Comparison of ENCODE assay signal across 8 mouse cellular contexts in the genomic region with DNA sequence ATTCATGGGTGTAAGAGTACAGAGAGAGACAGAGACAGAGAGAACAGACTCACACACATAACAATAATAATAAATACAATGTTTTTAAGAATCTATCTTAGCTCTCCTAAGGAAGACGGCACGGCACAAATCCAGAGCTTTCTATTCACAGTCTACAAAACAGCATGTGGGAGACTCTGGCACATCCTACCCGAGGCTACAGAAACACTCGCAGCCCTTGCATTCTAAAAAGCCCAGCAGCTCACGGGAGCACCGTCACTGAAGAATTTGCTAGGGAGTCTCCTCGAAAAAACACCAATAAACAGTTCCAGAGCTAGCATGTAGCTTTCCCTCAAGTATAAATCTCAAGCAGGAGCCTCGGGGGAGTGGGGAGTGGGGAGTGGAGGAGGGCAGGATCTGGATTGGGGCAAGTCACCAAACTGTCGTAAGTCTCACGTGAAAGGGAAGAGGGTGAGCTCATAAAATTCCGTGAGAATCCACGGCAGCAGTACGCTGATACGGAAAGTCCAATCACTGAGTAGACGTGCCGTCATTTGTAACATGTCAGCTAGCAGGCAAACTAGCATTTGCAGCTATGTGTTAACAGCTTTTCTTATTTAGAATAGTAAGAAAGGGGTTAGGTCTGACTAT.
DNase-seq lines count a peak whose midpoint lies in the region; ATAC-seq and TF ChIP-seq lines count a peak whose summit lies in the region.

No protein-coding gene starts in this region.

- no peaks in the 10 kb centered on the region for H3K27me3 ChIP-seq in heart, embryonic 11.5 days (ENCODE audit: control insufficient read depth, insufficient read depth, low read length)
- H3K27me3 ChIP-seq in midbrain, embryonic 15.5 days (replicated peaks) = no peaks in the 10 kb centered on the region
- H3K27me3 ChIP-seq in liver, embryonic 12.5 days (replicated peaks) = no peaks in the 10 kb centered on the region

- H3K27ac ChIP-seq in heart, embryonic 11.5 days (ENCODE audit: low read depth, low read length) = no peak overlapping the region
- no peak overlapping the region for H3K27ac ChIP-seq in cortical plate, adult 2 months (ENCODE audit: insufficient read depth, low read length)
- peak overlapping the region; percentile 63 for H3K27ac ChIP-seq in midbrain, embryonic 15.5 days
- no peak overlapping the region for H3K27ac ChIP-seq in liver, embryonic 12.5 days

- TF ChIP-seq CTCF in cortical plate, adult 2 months (IDR thresholded peaks at IDR 0.05; ENCODE audit: extremely low read depth, insufficient read depth, low read length) = no peak

- ATAC-seq in heart, embryonic 11.5 days (replicated peaks; ENCODE audit: insufficient number of reproducible peaks, low FRiP score, low TSS enrichment) = no peak
- no peak for ATAC-seq in midbrain, embryonic 15.5 days (replicated peaks)
- no peak for ATAC-seq in liver, embryonic 12.5 days

- 57% methylated on average over 16 of the region's 16 CpGs for WGBS in heart, embryonic 11.5 days (ENCODE audit: insufficient replicate concordance)
- 36% methylated on average over 16 of the region's 16 CpGs for WGBS in midbrain, embryonic 15.5 days
- 63% methylated on average over 16 of the region's 16 CpGs for WGBS in liver, embryonic 12.5 days (ENCODE audit: insufficient replicate concordance)

- H3K9ac ChIP-seq in heart, embryonic 11.5 days (ENCODE audit: low read depth, low read length) = no peak overlapping the region
- no peak overlapping the region for H3K9ac ChIP-seq in midbrain, embryonic 15.5 days
- no peak overlapping the region for H3K9ac ChIP-seq in liver, embryonic 12.5 days

- H3K4me3 ChIP-seq in heart, embryonic 11.5 days (ENCODE audit: low read depth, low read length) = no peak overlapping the region
- H3K4me3 ChIP-seq in cortical plate, adult 2 months (ENCODE audit: insufficient read depth, low read length) = peak overlapping the region; percentile 17; the same call in 1 of the 2 replicates
- no peak overlapping the region for H3K4me3 ChIP-seq in midbrain, embryonic 15.5 days
- H3K4me3 ChIP-seq in liver, embryonic 12.5 days = no peak overlapping the region

- H3K4me1 ChIP-seq in heart, embryonic 11.5 days (ENCODE audit: control insufficient read depth, insufficient read depth, low read length) = peaks cover 9% of the 10 kb centered on the region
- H3K4me1 ChIP-seq in cortical plate, adult 2 months (ENCODE audit: control insufficient read depth, insufficient read depth, low read length) = peaks cover 9% of the 10 kb centered on the region
- H3K4me1 ChIP-seq in midbrain, embryonic 15.5 days = peaks cover 60% of the 10 kb centered on the region
- H3K4me1 ChIP-seq in liver, embryonic 12.5 days = no peaks in the 10 kb centered on the region

- peak; percentile 6 for DNase-seq in heart, postnatal 4 days
- DNase-seq in forelimb bud, embryonic 11.5 days (ENCODE audit: low read depth, low spot score) = peak; percentile 2
- DNase-seq in MN1 (ENCODE audit: low spot score) = no peak
- no peak for DNase-seq in gastrocnemius, adult 8-10 months (ENCODE audit: low spot score in 2 of 2)

- H3K4me2 ChIP-seq in heart, embryonic 11.5 days = no peak overlapping the region
- H3K4me2 ChIP-seq in midbrain, embryonic 15.5 days = peak overlapping the region; percentile 35
- no peak overlapping the region for H3K4me2 ChIP-seq in liver, embryonic 12.5 days

- H3K9me3 ChIP-seq in heart, embryonic 11.5 days (replicated peaks; ENCODE audit: control insufficient read depth, low read length) = no peaks in the 10 kb centered on the region
- no peaks in the 10 kb centered on the region for H3K9me3 ChIP-seq in midbrain, embryonic 15.5 days
- H3K9me3 ChIP-seq in liver, embryonic 12.5 days (replicated peaks) = no peaks in the 10 kb centered on the region

- H3K36me3 ChIP-seq in heart, embryonic 11.5 days (ENCODE audit: control insufficient read depth, insufficient read depth, low read length) = no peaks in the 10 kb centered on the region
- H3K36me3 ChIP-seq in midbrain, embryonic 15.5 days (replicated peaks) = no peaks in the 10 kb centered on the region
- no peaks in the 10 kb centered on the region for H3K36me3 ChIP-seq in liver, embryonic 12.5 days

- TF ChIP-seq POLR2A in cortical plate, adult 2 months (IDR thresholded peaks at IDR 0.05; ENCODE audit: extremely low read depth, insufficient read depth, low read length) = no peak

Comparison
In these comparisons a context has a peak if more than half of its experiments do, and no peak if none do; other contexts are left out.
1. DNase-seq: peak in heart, postnatal 4 days (single experiment) and forelimb bud, embryonic 11.5 days (single experiment); none in MN1 (single experiment) and gastrocnemius, adult 8-10 months (0 of 2).